Mouse (Mus musculus): ENCODE results near the gene Igf2. TPM values are rescaled to one million over a fixed set of nuclear protein-coding genes. Genes with fewer than 3 reads are reported as not detected.

Igf2 gene
- polyA plus RNA-seq (2015; fragmentation: Nextera tagmentation; extraction: Ambion mirVana), result 142 and 184 TPM in 2 replicates

GRCm38 (mm10) chr7:142666659-142667058 lies at the start of gene Igf2:
TSS of gene Igf2 (minus strand) at chr7:142666816.
- Histone ChIP-seq H3K9me3 (no peaks in the 10 kb centered on the region), H3K36me3 (no peaks in the 10 kb centered on the region), H3K4me3 (no peak within 1 kb of the TSS), H3K4me1 (replicated peaks) (peaks cover 8% of the 10 kb centered on the region), H3K27ac (replicated peaks) (no peak within 1 kb of the TSS), H3K4me2 (no peak within 1 kb of the TSS), H3K9ac (no peak within 1 kb of the TSS), H3K27me3 (peaks cover 47% of the 10 kb centered on the region)
- 57% methylated on average over 2 of the region's 2 CpGs for WGBS
- ATAC-seq (ENCODE audit: low FRiP score, low read depth), result no peak

DNA sequence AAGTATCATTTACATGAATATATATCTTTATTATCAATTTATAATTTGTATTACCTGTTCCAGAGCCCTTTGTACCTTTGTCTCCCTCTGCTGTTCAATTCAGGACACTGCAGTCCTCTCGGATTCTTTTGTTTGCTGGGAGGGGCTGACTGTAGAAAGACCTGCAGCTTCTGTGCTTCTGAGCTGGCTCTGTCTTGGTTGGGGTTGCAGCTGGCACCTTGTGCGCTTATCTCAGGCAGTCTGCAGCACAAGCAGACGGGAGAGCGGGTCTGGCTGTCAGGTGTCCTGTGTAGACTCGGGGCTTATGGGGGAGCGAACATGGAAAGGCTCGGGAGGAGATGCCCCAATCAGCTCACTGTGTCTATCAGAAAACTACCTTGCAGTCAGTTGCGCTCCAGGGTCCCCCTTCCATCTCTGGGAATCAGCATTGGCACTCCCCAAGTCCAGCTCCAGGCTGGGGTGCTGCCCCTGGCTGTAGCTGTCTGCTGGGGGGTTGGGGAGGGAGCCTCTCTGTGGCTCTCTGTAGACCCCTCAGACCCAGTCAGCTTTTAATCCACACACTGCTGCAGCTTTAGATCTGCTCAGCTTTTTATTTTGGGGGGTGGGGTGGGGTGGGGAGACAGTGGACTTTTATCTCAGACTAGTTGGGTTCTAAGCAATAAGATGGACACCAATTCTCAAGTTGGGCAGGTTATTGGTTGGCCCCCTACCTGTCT lies 48.3 kb upstream of the Igf2 start:
- H3K36me3 ChIP-seq, result no peaks in the 10 kb centered on the region
- no peaks in the 10 kb centered on the region for H3K9me3 ChIP-seq
- no peaks in the 10 kb centered on the region for H3K27me3 ChIP-seq
- H3K4me2 ChIP-seq, result peak overlapping the region; percentile 55
- H3K4me1 ChIP-seq (replicated peaks), result 0 out of 2 replicates have a peak, but pooled peaks cover 4% of the 10 kb centered on the region
- ATAC-seq (ENCODE audit: low FRiP score, low read depth), result 0 out of 2 replicates have a peak, but pooled peaks have one; percentile 48
- peak overlapping the region; percentile 26 for H3K4me3 ChIP-seq
- no peak overlapping the region; the same call in 1 of the 2 replicates for H3K27ac ChIP-seq (replicated peaks)
- H3K9ac ChIP-seq, result peak overlapping the region; percentile 30
- 14% methylated on average over 8 of the region's 8 CpGs for WGBS

DNA sequence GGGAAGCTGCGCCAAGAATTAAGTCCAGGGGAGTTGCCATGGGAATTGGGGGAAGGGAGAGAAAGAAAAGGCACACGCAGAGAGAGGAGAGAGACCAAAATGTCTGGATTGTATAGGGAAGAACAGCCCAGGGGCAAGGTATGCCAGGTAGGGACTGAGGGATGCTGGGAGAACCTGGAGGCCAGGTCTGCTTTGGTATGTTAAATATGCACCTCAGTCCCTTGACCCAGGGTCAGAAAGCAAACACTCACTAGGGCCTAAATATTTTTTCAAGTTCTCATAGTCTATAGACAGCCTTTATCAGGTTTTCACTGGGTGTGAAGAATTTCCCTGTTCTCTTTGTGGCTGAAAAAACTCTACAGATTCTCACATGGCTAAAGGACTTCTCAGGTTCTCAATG lies 40.3 kb upstream of the Igf2 start:
- Histone ChIP-seq H3K4me2 (no peak overlapping the region), H3K4me3 (no peak overlapping the region), H3K4me1 (replicated peaks) (no peaks in the 10 kb centered on the region), H3K9ac (no peak overlapping the region), H3K27ac (replicated peaks) (no peak overlapping the region), H3K9me3 (no peaks in the 10 kb centered on the region), H3K36me3 (no peaks in the 10 kb centered on the region), H3K27me3 (no peaks in the 10 kb centered on the region)
- ATAC-seq (ENCODE audit: low FRiP score, low read depth), result no peak
- WGBS, result 75% methylated on average over 2 of the region's 2 CpGs

- Histone ChIP-seq H3K4me1 (replicated peaks) (no peaks in the 10 kb centered on the region), H3K36me3 (no peaks in the 10 kb centered on the region), H3K9ac (no peak overlapping the region), H3K9me3 (no peaks in the 10 kb centered on the region), H3K4me2 (no peak overlapping the region), H3K27me3 (no peaks in the 10 kb centered on the region), H3K4me3 (no peak overlapping the region), H3K27ac (replicated peaks) (no peak overlapping the region)
- WGBS, result 67% methylated on average over 5 of the region's 5 CpGs
- ATAC-seq (ENCODE audit: low FRiP score, low read depth), result no peak
Observed at GRCm38 (mm10) chr7:142699334-142699860, 32.8 kb upstream of the Igf2 start.

- H3K4me1 ChIP-seq (replicated peaks), result no peaks in the 10 kb centered on the region
- no peaks in the 10 kb centered on the region for H3K36me3 ChIP-seq
- no peak for ATAC-seq (ENCODE audit: low FRiP score, low read depth)
- no peaks in the 10 kb centered on the region for H3K27me3 ChIP-seq
- H3K4me2 ChIP-seq, result no peak overlapping the region
- H3K9me3 ChIP-seq, result no peaks in the 10 kb centered on the region
- H3K27ac ChIP-seq (replicated peaks), result no peak overlapping the region
- H3K4me3 ChIP-seq, result no peak overlapping the region
- WGBS, result 86% methylated on average over 3 of the region's 3 CpGs
- no peak overlapping the region for H3K9ac ChIP-seq
Observed at GRCm38 (mm10) chr7:142678611-142679010, 12.0 kb upstream of the Igf2 start.

- WGBS, result 19% methylated on average over 3 of the region's 3 CpGs
- H3K4me3 ChIP-seq, result no peak overlapping the region
- no peaks in the 10 kb centered on the region for H3K9me3 ChIP-seq
- no peak overlapping the region for H3K4me2 ChIP-seq
- H3K36me3 ChIP-seq, result no peaks in the 10 kb centered on the region
- peak; percentile 68; the same call in 1 of the 2 replicates for ATAC-seq (ENCODE audit: low FRiP score, low read depth)
- no peak overlapping the region for H3K27ac ChIP-seq (replicated peaks)
- no peak overlapping the region for H3K9ac ChIP-seq
- no peaks in the 10 kb centered on the region for H3K27me3 ChIP-seq
- no peaks in the 10 kb centered on the region for H3K4me1 ChIP-seq (replicated peaks)
Observed at GRCm38 (mm10) chr7:142675644-142676043, 9.0 kb upstream of the Igf2 start.

GRCm38 (mm10) chr7:142675141-142675540 lies 8.5 kb upstream of the Igf2 start:
- H3K9me3 ChIP-seq, result no peaks in the 10 kb centered on the region
- H3K9ac ChIP-seq, result no peak overlapping the region
- no peaks in the 10 kb centered on the region for H3K36me3 ChIP-seq
- no peak overlapping the region for H3K4me3 ChIP-seq
- H3K27me3 ChIP-seq, result no peaks in the 10 kb centered on the region
- H3K27ac ChIP-seq (replicated peaks), result no peak overlapping the region
- no peak overlapping the region for H3K4me2 ChIP-seq
- WGBS, result 60% methylated on average over 6 of the region's 6 CpGs
- H3K4me1 ChIP-seq (replicated peaks), result no peaks in the 10 kb centered on the region
- ATAC-seq (ENCODE audit: low FRiP score, low read depth), result no peak

DNA sequence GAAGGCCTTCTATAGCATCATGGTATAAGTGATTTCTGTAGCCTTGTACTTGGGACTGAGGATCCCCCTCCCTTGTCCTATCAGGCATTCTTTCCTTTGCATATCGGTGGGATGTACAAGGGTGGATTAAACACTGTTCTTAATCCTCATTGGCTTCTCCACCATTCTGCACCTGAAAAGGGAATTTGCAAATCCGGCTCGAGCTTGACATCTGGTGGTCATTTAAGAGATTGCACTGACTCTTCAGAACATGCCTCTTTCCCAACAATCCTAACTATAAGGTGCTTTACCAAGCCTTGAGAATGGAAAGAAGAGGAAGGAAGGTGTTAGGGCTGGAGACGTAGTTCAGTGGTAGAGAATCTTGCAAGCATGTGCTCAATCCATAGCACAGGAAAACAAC lies 5.5 kb upstream of the Igf2 start:
- H3K9ac ChIP-seq, result no peak overlapping the region
- ATAC-seq (ENCODE audit: low FRiP score, low read depth), result peak; percentile 44; the same call in 1 of the 2 replicates
- no peak overlapping the region for H3K4me2 ChIP-seq

DNA sequence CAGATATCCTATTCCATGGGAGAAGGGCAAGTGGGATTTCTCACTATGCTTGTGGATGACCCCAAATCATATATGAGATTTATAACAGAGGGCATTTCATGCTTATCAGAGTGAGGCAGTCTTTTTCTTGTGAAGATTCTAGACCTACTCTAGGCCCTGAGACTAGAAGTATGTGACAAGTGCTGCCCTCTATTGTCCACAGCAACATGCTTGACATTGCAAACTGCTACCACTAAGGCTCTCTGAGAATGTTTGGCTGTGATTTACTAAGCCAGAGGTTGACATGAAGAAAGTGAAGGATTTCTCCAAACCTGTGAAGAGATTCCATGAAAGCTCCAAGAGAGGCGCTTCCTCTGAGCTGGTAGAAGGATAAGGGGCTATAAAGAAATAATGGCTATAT lies 4.5 kb upstream of the Igf2 start:
- WGBS, result 92% methylated on average over 1 of the region's 1 CpGs

More for the DNA sequence above, 5.5 kb upstream of the Igf2 start:
- no peak overlapping the region for H3K4me3 ChIP-seq
- no peaks in the 10 kb centered on the region for H3K4me1 ChIP-seq (replicated peaks)
- no peaks in the 10 kb centered on the region for H3K36me3 ChIP-seq
- no peak overlapping the region for H3K27ac ChIP-seq (replicated peaks)
- 14% methylated on average over 4 of the region's 4 CpGs for WGBS
- no peaks in the 10 kb centered on the region for H3K9me3 ChIP-seq
- H3K27me3 ChIP-seq, result no peaks in the 10 kb centered on the region

GRCm38 (mm10) chr7:142669751-142670625 lies 3.4 kb upstream of the Igf2 start, which contains the start of gene Gm49394:
TSS of gene Gm49394 (minus strand) at chr7:142669942.
- H3K4me1 ChIP-seq (replicated peaks), result no peaks in the 10 kb centered on the region
- H3K9ac ChIP-seq, result no peak within 1 kb of the TSS
- no peak for ATAC-seq (ENCODE audit: low FRiP score, low read depth)
- H3K36me3 ChIP-seq, result no peaks in the 10 kb centered on the region
- 85% methylated on average over 23 of the region's 23 CpGs for WGBS
- no peak within 1 kb of the TSS for H3K4me3 ChIP-seq
- H3K27ac ChIP-seq (replicated peaks), result no peak within 1 kb of the TSS
- peaks cover 20% of the 10 kb centered on the region for H3K27me3 ChIP-seq
- no peak within 1 kb of the TSS for H3K4me2 ChIP-seq
- no peaks in the 10 kb centered on the region for H3K9me3 ChIP-seq

More for the DNA sequence above, 4.5 kb upstream of the Igf2 start:
- no peaks in the 10 kb centered on the region for H3K9me3 ChIP-seq
- H3K27ac ChIP-seq (replicated peaks), result no peak overlapping the region
- no peak overlapping the region for H3K4me3 ChIP-seq
- H3K4me1 ChIP-seq (replicated peaks), result no peaks in the 10 kb centered on the region
- no peak for ATAC-seq (ENCODE audit: low FRiP score, low read depth)
- H3K9ac ChIP-seq, result no peak overlapping the region
- H3K4me2 ChIP-seq, result no peak overlapping the region
- no peaks in the 10 kb centered on the region for H3K36me3 ChIP-seq
- H3K27me3 ChIP-seq, result peaks cover 9% of the 10 kb centered on the region

DNA sequence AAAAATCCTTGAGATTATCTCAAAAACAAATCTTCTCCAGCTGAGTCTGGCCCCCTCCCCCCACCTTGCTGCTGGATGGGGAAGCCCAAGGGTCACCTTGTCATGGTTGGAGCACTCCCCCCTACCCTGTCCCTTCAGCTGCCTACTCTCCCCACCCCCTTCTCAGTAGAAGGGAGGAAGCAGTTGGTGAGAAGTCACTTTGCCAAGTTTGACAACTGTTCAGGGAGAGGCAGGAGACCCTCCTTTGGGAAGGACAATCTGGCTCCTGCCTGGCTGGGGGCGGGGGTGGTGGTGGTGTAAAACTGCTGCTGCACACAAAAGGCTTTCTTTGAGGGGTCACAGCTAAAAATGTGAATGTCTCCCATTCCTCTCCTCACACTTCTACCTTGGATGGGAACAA lies 1.7 kb upstream of the Igf2 start:
- Histone ChIP-seq H3K9me3 (no peaks in the 10 kb centered on the region), H3K4me2 (no peak overlapping the region), H3K27me3 (peaks cover 35% of the 10 kb centered on the region), H3K27ac (replicated peaks) (no peak overlapping the region), H3K9ac (no peak overlapping the region), H3K36me3 (no peaks in the 10 kb centered on the region), H3K4me3 (no peak overlapping the region), H3K4me1 (replicated peaks) (peaks cover 8% of the 10 kb centered on the region)
- 69% methylated on average over 1 of the region's 1 CpGs for WGBS
- no peak for ATAC-seq (ENCODE audit: low FRiP score, low read depth)

GRCm38 (mm10) chr7:142667521-142667920 lies 905 bp upstream of the Igf2 start:
- Histone ChIP-seq H3K27me3 (peaks cover 43% of the 10 kb centered on the region), H3K9me3 (no peaks in the 10 kb centered on the region), H3K4me3 (no peak overlapping the region), H3K27ac (replicated peaks) (no peak overlapping the region), H3K9ac (no peak overlapping the region), H3K4me1 (replicated peaks) (peaks cover 8% of the 10 kb centered on the region), H3K36me3 (no peaks in the 10 kb centered on the region), H3K4me2 (no peak overlapping the region)
- WGBS, result 95% methylated on average over 18 of the region's 18 CpGs
- ATAC-seq (ENCODE audit: low FRiP score, low read depth), result no peak
